Comparison of ENCODE assay signal across 8 mouse cellular contexts in genomic region chr6:127404070-127404810, GRCm38 (mm10). TPM values are rescaled to one million over a fixed set of nuclear protein-coding genes. Genes with fewer than 3 reads are reported as not detected.
DNase-seq lines count a peak whose midpoint lies in the region; ATAC-seq lines count a peak whose summit lies in the region.

No protein-coding gene starts in this region.

- H3K9ac ChIP-seq in neural tube, embryonic 11.5 days (ENCODE audit: low read length) = no peak overlapping the region
- no peak overlapping the region for H3K9ac ChIP-seq in neural tube, embryonic 15.5 days (replicated peaks)

- H3K27me3 ChIP-seq in neural tube, embryonic 11.5 days (ENCODE audit: control insufficient read depth, insufficient read depth, low read length) = no peaks in the 10 kb centered on the region
- H3K27me3 ChIP-seq in neural tube, embryonic 15.5 days (replicated peaks) = no peaks in the 10 kb centered on the region

- H3K4me2 ChIP-seq in neural tube, embryonic 11.5 days (ENCODE audit: low read depth) = no peak overlapping the region
- H3K4me2 ChIP-seq in neural tube, embryonic 15.5 days = no peak overlapping the region

- DNase-seq in cerebellum, postnatal 10 days = peak; percentile 79 to 84
- DNase-seq in cerebellum, adult 11 months = no peak
- peak; percentile 50 for DNase-seq in neural tube, embryonic 11.5 days (ENCODE audit: low spot score)
- DNase-seq in neural tube, embryonic 10.5 days (ENCODE audit: extremely low spot score, low spot score) = no peak
- DNase-seq in layer of hippocampus, postnatal 25 days (ENCODE audit: extremely low spot score in 1 of 2, low spot score in 1 of 2) = peak; percentile 12 to 43
- no peak for DNase-seq in spleen, postnatal 36 days (ENCODE audit: low spot score in 2 of 2)

- H3K9me3 ChIP-seq in neural tube, embryonic 11.5 days (ENCODE audit: control insufficient read depth, low read length) = no peaks in the 10 kb centered on the region
- no peaks in the 10 kb centered on the region for H3K9me3 ChIP-seq in neural tube, embryonic 15.5 days (replicated peaks)

- H3K36me3 ChIP-seq in neural tube, embryonic 11.5 days (ENCODE audit: control insufficient read depth, insufficient read depth, low read length) = no peaks in the 10 kb centered on the region
- H3K36me3 ChIP-seq in neural tube, embryonic 15.5 days = no peaks in the 10 kb centered on the region

- ATAC-seq in neural tube, embryonic 11.5 days (ENCODE audit: insufficient read depth, low FRiP score, low TSS enrichment) = peak; percentile 75; the same call in 1 of the 2 replicates
- ATAC-seq in neural tube, embryonic 15.5 days (ENCODE audit: low FRiP score) = peak; percentile 91
- ATAC-seq in erythroid progenitor cell, adult 5-6 weeks (replicated peaks; ENCODE audit: low FRiP score, poor library complexity, severe bottlenecking) = no peak

- H3K4me1 ChIP-seq in neural tube, embryonic 11.5 days (ENCODE audit: control insufficient read depth, insufficient read depth, low read length) = peaks cover 8% of the 10 kb centered on the region
- H3K4me1 ChIP-seq in neural tube, embryonic 15.5 days = peaks cover 22% of the 10 kb centered on the region; the same call in 1 of the 2 replicates

- WGBS in neural tube, embryonic 11.5 days = 39% methylated on average over 12 of the region's 13 CpGs
- 22% methylated on average over 13 of the region's 13 CpGs for WGBS in neural tube, embryonic 15.5 days

- H3K4me3 ChIP-seq in neural tube, embryonic 11.5 days (ENCODE audit: low read depth, low read length) = no peak overlapping the region
- H3K4me3 ChIP-seq in neural tube, embryonic 15.5 days (replicated peaks) = no peak overlapping the region

- no peak overlapping the region for H3K27ac ChIP-seq in neural tube, embryonic 11.5 days (ENCODE audit: low read depth, low read length)
- 0 out of 2 replicates have a peak overlapping the region, but pooled peaks have one; percentile 6 for H3K27ac ChIP-seq in neural tube, embryonic 15.5 days (replicated peaks)

RNA-seq across cellular contexts. Expression of gene Parp11, which starts 42.4 kb away (rescaled TPM):
- 56.1 and 59.1 TPM in 2 replicates for polyA plus RNA-seq in neural tube, embryonic 11.5 days (2014; fragmentation: Nextera tagmentation; extraction: Ambion mirVana)
- 10 to 100 TPM; 35.5 to 38.8 TPM for total RNA-seq in layer of hippocampus, postnatal 25 days (2021)
- 65.1 and 72.6 TPM in 2 replicates for polyA plus RNA-seq in neural tube, embryonic 15.5 days (2015; fragmentation: Nextera tagmentation; extraction: Ambion mirVana)
- total RNA-seq in erythroid progenitor cell, adult 5-6 weeks (2015; ENCODE audit: low replicate concordance) = 38.2 and 49.9 TPM in 2 replicates
- total RNA-seq in erythroid progenitor cell, adult 5-6 weeks (2017; ENCODE audit: low replicate concordance) = 58.1 and 84.8 TPM in 2 replicates

Comparison
In these comparisons a context has a peak if more than half of its experiments do, and no peak if none do; other contexts are left out.
1. DNase-seq: peak in cerebellum, postnatal 10 days (2 of 2), neural tube, embryonic 11.5 days (single experiment) and layer of hippocampus, postnatal 25 days (2 of 2); none in cerebellum, adult 11 months (single experiment), neural tube, embryonic 10.5 days (single experiment) and spleen, postnatal 36 days (0 of 2).